ENCODE assay signal across 7 mouse cellular contexts in genomic region chr9:109862397-109863044, GRCm38 (mm10). TPM values are rescaled to one million over a fixed set of nuclear protein-coding genes. Genes with fewer than 3 reads are reported as not detected.
DNase-seq lines count a peak whose midpoint lies in the region; ATAC-seq and TF ChIP-seq lines count a peak whose summit lies in the region.

No protein-coding gene starts in this region.

- no peak for TF ChIP-seq POLR2A in spleen, adult 2 months (IDR thresholded peaks at IDR 0.05; ENCODE audit: low read depth, low read length)

- 17% methylated on average over 20 of the region's 20 CpGs for WGBS in embryonic facial prominence, embryonic 11.5 days
- WGBS in limb, embryonic 13.5 days = 18% methylated on average over 20 of the region's 20 CpGs
- WGBS in midbrain, embryonic 16.5 days = 21% methylated on average over 20 of the region's 20 CpGs
- WGBS in spleen, adult 2 months = 3% methylated on average over 20 of the region's 20 CpGs

- peak; percentile 88 for DNase-seq in adrenal gland, postnatal 25 days
- peak; percentile 86 for DNase-seq in embryonic facial prominence, embryonic 11.5 days (ENCODE audit: low spot score)
- peak; percentile 93 for DNase-seq in heart, adult 11 months
- DNase-seq in kidney, adult 11 months = peak; percentile 44
- peak; percentile 25 to 77 for DNase-seq in spleen, adult 2 months (ENCODE audit: low read depth in 1 of 2, low spot score in 2 of 2)

- H3K27me3 ChIP-seq in embryonic facial prominence, embryonic 11.5 days (ENCODE audit: control insufficient read depth, insufficient read depth, low read length) = no peaks in the 10 kb centered on the region
- H3K27me3 ChIP-seq in limb, embryonic 13.5 days = peaks cover 7% of the 10 kb centered on the region
- no peaks in the 10 kb centered on the region for H3K27me3 ChIP-seq in midbrain, embryonic 16.5 days (ENCODE audit: control insufficient read depth, insufficient read depth, low read depth, low read length)
- no peaks in the 10 kb centered on the region for H3K27me3 ChIP-seq in spleen, adult 2 months (ENCODE audit: control insufficient read depth, insufficient read depth, low read length)

- peak; percentile 93 for TF ChIP-seq CTCF in spleen, adult 2 months (IDR thresholded peaks at IDR 0.05; ENCODE audit: extremely low read depth, insufficient read depth, insufficient read length, insufficient replicate concordance)

- ATAC-seq in embryonic facial prominence, embryonic 11.5 days (replicated peaks; ENCODE audit: insufficient number of reproducible peaks, low FRiP score, low TSS enrichment, low read depth) = peak; percentile 35; the same call in 1 of the 2 replicates
- peak; percentile 67; the same call in 1 of the 2 replicates for ATAC-seq in limb, embryonic 13.5 days (ENCODE audit: low FRiP score, low read depth)
- ATAC-seq in midbrain, embryonic 16.5 days = peak; percentile 42; the same call in 1 of the 2 replicates

- H3K27ac ChIP-seq in embryonic facial prominence, embryonic 11.5 days (replicated peaks; ENCODE audit: low read depth, low read length) = no peak overlapping the region
- H3K27ac ChIP-seq in limb, embryonic 13.5 days = no peak overlapping the region
- H3K27ac ChIP-seq in midbrain, embryonic 16.5 days (ENCODE audit: low read length) = no peak overlapping the region
- no peak overlapping the region for H3K27ac ChIP-seq in spleen, adult 2 months (ENCODE audit: insufficient read depth, low read length)

- H3K4me1 ChIP-seq in embryonic facial prominence, embryonic 11.5 days (ENCODE audit: control insufficient read depth, insufficient read depth, low read length) = no peaks in the 10 kb centered on the region
- no peaks in the 10 kb centered on the region for H3K4me1 ChIP-seq in limb, embryonic 13.5 days
- no peaks in the 10 kb centered on the region for H3K4me1 ChIP-seq in midbrain, embryonic 16.5 days (ENCODE audit: control insufficient read depth, insufficient read depth, low read length)
- 0 out of 2 replicates have a peak, but pooled peaks cover 2% of the 10 kb centered on the region for H3K4me1 ChIP-seq in spleen, adult 2 months (ENCODE audit: control insufficient read depth, insufficient read depth, insufficient read length)

- H3K36me3 ChIP-seq in embryonic facial prominence, embryonic 11.5 days (replicated peaks; ENCODE audit: control insufficient read depth, insufficient read depth, low read depth, low read length) = no peaks in the 10 kb centered on the region
- H3K36me3 ChIP-seq in limb, embryonic 13.5 days = no peaks in the 10 kb centered on the region
- H3K36me3 ChIP-seq in midbrain, embryonic 16.5 days (ENCODE audit: control insufficient read depth, insufficient read depth, low read length) = no peaks in the 10 kb centered on the region
- no peaks in the 10 kb centered on the region for H3K36me3 ChIP-seq in spleen, adult 2 months (ENCODE audit: control insufficient read depth, insufficient read depth, low read length)

- no peak overlapping the region for H3K4me2 ChIP-seq in embryonic facial prominence, embryonic 11.5 days (ENCODE audit: low read depth, low read length)
- peak overlapping the region; percentile 51 for H3K4me2 ChIP-seq in limb, embryonic 13.5 days (replicated peaks)
- H3K4me2 ChIP-seq in midbrain, embryonic 16.5 days (ENCODE audit: low read length) = peak overlapping the region; percentile 16; the same call in 1 of the 2 replicates

- no peak overlapping the region for H3K9ac ChIP-seq in embryonic facial prominence, embryonic 11.5 days (replicated peaks; ENCODE audit: low read length)
- peak overlapping the region; percentile 35; the same call in 1 of the 2 replicates for H3K9ac ChIP-seq in limb, embryonic 13.5 days
- no peak overlapping the region for H3K9ac ChIP-seq in midbrain, embryonic 16.5 days (ENCODE audit: low read depth, low read length)

- no peak overlapping the region for H3K4me3 ChIP-seq in embryonic facial prominence, embryonic 11.5 days (ENCODE audit: low read depth, low read length)
- 0 out of 2 replicates have a peak overlapping the region, but pooled peaks have one; percentile 9 for H3K4me3 ChIP-seq in limb, embryonic 13.5 days
- H3K4me3 ChIP-seq in midbrain, embryonic 16.5 days (ENCODE audit: low read depth, low read length) = no peak overlapping the region
- 0 out of 2 replicates have a peak overlapping the region, but pooled peaks have one; percentile 12 for H3K4me3 ChIP-seq in spleen, adult 2 months (ENCODE audit: extremely low read depth, insufficient read depth, insufficient read length)

- H3K9me3 ChIP-seq in embryonic facial prominence, embryonic 11.5 days (replicated peaks; ENCODE audit: control insufficient read depth, low read length) = no peaks in the 10 kb centered on the region
- H3K9me3 ChIP-seq in limb, embryonic 13.5 days = no peaks in the 10 kb centered on the region
- H3K9me3 ChIP-seq in midbrain, embryonic 16.5 days (replicated peaks; ENCODE audit: control insufficient read depth, low read length, poor library complexity, severe bottlenecking) = no peaks in the 10 kb centered on the region

RNA-seq across cellular contexts. Expression of gene Cdc25a, which starts 12.9 kb away (rescaled TPM):
- total RNA-seq in adrenal gland, postnatal 25 days (2021) = 11.5 and 12.9 TPM in 2 replicates
- 38.6 and 44.1 TPM in 2 replicates for polyA plus RNA-seq in embryonic facial prominence, embryonic 11.5 days (2014; fragmentation: Nextera tagmentation; extraction: Ambion mirVana)
- 35.3 and 36.3 TPM in 2 replicates for polyA plus RNA-seq in limb, embryonic 13.5 days (2015; fragmentation: Nextera tagmentation; extraction: Ambion mirVana)
- 9.9 and 12.3 TPM in 2 replicates for polyA plus RNA-seq in midbrain, embryonic 16.5 days (2015; fragmentation: Nextera tagmentation; extraction: Ambion mirVana)
- 4.0 and 5.6 TPM in 2 replicates for polyA plus RNA-seq in spleen, adult 2 months (2012; rRNA removed)

RNA-seq across cellular contexts. Expression of gene Camp, which starts 13.1 kb away (rescaled TPM):
- not detected in 2 replicates for total RNA-seq in adrenal gland, postnatal 25 days (2021)
- 0.78 and 0.87 TPM in 2 replicates for polyA plus RNA-seq in embryonic facial prominence, embryonic 11.5 days (2014; fragmentation: Nextera tagmentation; extraction: Ambion mirVana)
- 0.27 and 0.60 TPM in 2 replicates for polyA plus RNA-seq in limb, embryonic 13.5 days (2015; fragmentation: Nextera tagmentation; extraction: Ambion mirVana)
- polyA plus RNA-seq in midbrain, embryonic 16.5 days (2015; fragmentation: Nextera tagmentation; extraction: Ambion mirVana) = 0.29 and 0.68 TPM in 2 replicates
- polyA plus RNA-seq in spleen, adult 2 months (2012; rRNA removed) = 58.3 and 103 TPM in 2 replicates

RNA-seq across cellular contexts. Expression of gene Nme6, which starts 30.0 kb away (rescaled TPM):
- 23.1 and 32.1 TPM in 2 replicates for total RNA-seq in adrenal gland, postnatal 25 days (2021)
- 89.7 and 97.5 TPM in 2 replicates for polyA plus RNA-seq in embryonic facial prominence, embryonic 11.5 days (2014; fragmentation: Nextera tagmentation; extraction: Ambion mirVana)
- 72.3 and 73.8 TPM in 2 replicates for polyA plus RNA-seq in limb, embryonic 13.5 days (2015; fragmentation: Nextera tagmentation; extraction: Ambion mirVana)
- 64.9 and 69.9 TPM in 2 replicates for polyA plus RNA-seq in midbrain, embryonic 16.5 days (2015; fragmentation: Nextera tagmentation; extraction: Ambion mirVana)
- polyA plus RNA-seq in spleen, adult 2 months (2012; rRNA removed) = 9.4 and 10.0 TPM in 2 replicates

RNA-seq across cellular contexts. Expression of gene Spink8, which starts 50.4 kb away (rescaled TPM):
- 15.5 and 18.3 TPM in 2 replicates for total RNA-seq in adrenal gland, postnatal 25 days (2021)
- polyA plus RNA-seq in embryonic facial prominence, embryonic 11.5 days (2014; fragmentation: Nextera tagmentation; extraction: Ambion mirVana) = not detected in 2 replicates
- 0.24 and 0.46 TPM in 2 replicates for polyA plus RNA-seq in limb, embryonic 13.5 days (2015; fragmentation: Nextera tagmentation; extraction: Ambion mirVana)
- polyA plus RNA-seq in midbrain, embryonic 16.5 days (2015; fragmentation: Nextera tagmentation; extraction: Ambion mirVana) = 0.31 TPM in 1 of 2 replicates, not detected in the other
- not detected in 2 replicates for polyA plus RNA-seq in spleen, adult 2 months (2012; rRNA removed)

Comparison
In these comparisons a context has a peak if more than half of its experiments do, and no peak if none do; other contexts are left out.
1. H3K4me3 ChIP-seq: peak in limb, embryonic 13.5 days (single experiment) and spleen, adult 2 months (single experiment); none in embryonic facial prominence, embryonic 11.5 days (single experiment) and midbrain, embryonic 16.5 days (single experiment).
2. RNA of gene Camp, which starts 13.1 kb away (polyA plus RNA-seq): 58.3 to 103 TPM in spleen, adult 2 months; 0.78 to 0.87 TPM in embryonic facial prominence, embryonic 11.5 days, 0.29 to 0.68 TPM in midbrain, embryonic 16.5 days and 0.27 to 0.60 TPM in limb, embryonic 13.5 days; every median in the first group is over 10 times any median in the second.
3. Peak in every context shown above with its lines, with median percentiles within 50 percentile points of each other: DNase-seq and ATAC-seq.